Mouse (Mus musculus) G1E (cell line): ENCODE data around the gene Mycbp2.

ENCODE experiments used
- CTCF ChIP-seq: IDR thresholded peaks from 2 replicates; pipeline ENCODE4 v1.5.1; 2012; ENCODE audit warnings: low read depth, low read length, inconsistent platforms, mixed read lengths
- GATA1 ChIP-seq: IDR thresholded peaks from 2 replicates; pipeline ENCODE4 v1.6.1; 2012; ENCODE audit warnings: borderline replicate concordance, low read length, inconsistent platforms, mixed read lengths
- POLR2AphosphoS5 ChIP-seq: IDR thresholded peaks from 2 replicates; pipeline ENCODE4 v1.6.1; 2012; ENCODE audit warnings: low read depth, low read length, inconsistent platforms; ENCODE audit not compliant: insufficient replicate concordance

DNA sequence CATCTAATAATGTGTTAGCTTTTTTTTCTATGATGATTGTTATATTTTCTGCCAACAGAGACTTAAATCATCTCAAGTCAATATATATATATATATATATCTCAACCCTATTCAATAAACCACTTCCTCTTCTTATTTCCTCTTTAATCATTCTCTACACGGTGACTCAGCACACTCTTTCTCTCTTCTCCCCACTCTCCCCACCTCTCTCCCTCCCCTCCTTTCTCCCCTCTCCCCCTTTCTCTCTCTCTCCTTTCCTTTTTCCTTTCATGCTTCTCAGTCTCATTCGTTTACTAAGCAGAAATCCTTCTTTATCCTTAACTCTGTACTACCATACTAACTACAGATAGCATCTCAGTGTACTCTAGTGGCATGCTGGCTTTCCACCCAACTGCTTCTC is 16.6 kb upstream of the Mycbp2 start:
- TF ChIP-seq POLR2AphosphoS5: no peak
- no peak for TF ChIP-seq CTCF
- TF ChIP-seq GATA1: no peak
